Mouse (Mus musculus) CH12.LX (cell line): ENCODE results near the gene Macrod2. TPM values are rescaled to one million over a fixed set of nuclear protein-coding genes. Genes with fewer than 3 reads are reported as not detected.

Experiments
- DNase-seq: peaks from one replicate; pipeline ENCODE4 v3.0.0-alpha.2; 2013; ENCODE audit errors: extremely low read depth
- H3K27ac ChIP-seq: 2 replicates; pipeline ENCODE4 v1.5.1; 2012; ENCODE audit warnings: low read depth, mild to moderate bottlenecking, control low read depth, moderate library complexity; ENCODE audit not compliant: insufficient read depth
- H3K27me3 ChIP-seq: replicated peaks from 2 replicates; pipeline ENCODE3; 2012; ENCODE audit warnings: inconsistent platforms
- H3K36me3 ChIP-seq, 2 experiments: replicated peaks in 1 of 2; 2 replicates each; pipeline versions ENCODE3 to v1.6.1; 2012; ENCODE audit warnings: inconsistent platforms in 1 of 2, low read length in 1 of 2, mild to moderate bottlenecking in 1 of 2, mixed read lengths in 1 of 2, moderate library complexity in 1 of 2; ENCODE audit not compliant: control insufficient read depth in 1 of 2, insufficient read depth in 1 of 2
- H3K4me1 ChIP-seq, 2 experiments: 2 replicates each; pipeline ENCODE4 v1.6.1; 2012; ENCODE audit warnings: inconsistent platforms in 1 of 2, moderate library complexity in 1 of 2; ENCODE audit not compliant: insufficient read depth in 2 of 2, control insufficient read depth in 1 of 2
- H3K4me2 ChIP-seq: 2 replicates; pipeline ENCODE4 v1.6.1; 2012; ENCODE audit warnings: low read depth, mild to moderate bottlenecking, control low read depth; ENCODE audit not compliant: poor library complexity, insufficient read depth, severe bottlenecking
- H3K4me3 ChIP-seq, 3 experiments: fragments of 150-350 bp in 1 of 3; sonication (generic) in 1 of 3; replicated peaks in 1 of 3; 2 replicates each; pipeline versions ENCODE3 to v1.5.1; 2011 to 2012; ENCODE audit warnings: low read depth in 2 of 3, low read length in 2 of 3, mild to moderate bottlenecking in 2 of 3, moderate library complexity in 2 of 3, control low read depth in 1 of 3, improper control_type of control experiment in 1 of 3, inconsistent platforms in 1 of 3, mixed read lengths in 1 of 3; ENCODE audit not compliant: poor library complexity in 1 of 3
- H3K79me2 ChIP-seq: replicated peaks from 2 replicates; pipeline ENCODE4 v1.6.1; 2012; ENCODE audit warnings: mild to moderate bottlenecking, moderate library complexity; ENCODE audit not compliant: control insufficient read depth, poor library complexity, insufficient read depth, severe bottlenecking; ENCODE audit errors: extremely low read depth
- H3K9ac ChIP-seq: 2 replicates; pipeline ENCODE4 v1.6.1; 2012; ENCODE audit warnings: low read depth, mild to moderate bottlenecking, control low read depth, moderate library complexity; ENCODE audit not compliant: insufficient read depth
- H3K9me3 ChIP-seq: replicated peaks from 2 replicates; pipeline ENCODE3; 2012; ENCODE audit warnings: low read length, inconsistent platforms, mixed read lengths
- BHLHE40 ChIP-seq: IDR thresholded peaks from 2 replicates; pipeline ENCODE4 v1.6.1; 2011; ENCODE audit warnings: mild to moderate bottlenecking, low read depth, low read length, improper control_type of control experiment
- CHD2 ChIP-seq: IDR thresholded peaks from 2 replicates; pipeline ENCODE4 v1.6.1; 2011; ENCODE audit warnings: low read length, improper control_type of control experiment
- CTCF ChIP-seq, 2 experiments: IDR thresholded peaks in 1 of 2; conservative IDR thresholded peaks in 1 of 2; 2 replicates each; pipeline ENCODE4 v1.5.1; 2011 to 2012; ENCODE audit warnings: low read depth in 2 of 2, low read length in 2 of 2, improper control_type of control experiment in 1 of 2, inconsistent platforms in 1 of 2, mild to moderate bottlenecking in 1 of 2, moderate library complexity in 1 of 2
- ELF1 ChIP-seq: IDR thresholded peaks from 2 replicates; pipeline ENCODE4 v1.6.1; 2014; ENCODE audit warnings: low read depth, mild to moderate bottlenecking, inconsistent platforms, low read length, improper control_type of control experiment
- EP300 ChIP-seq: IDR thresholded peaks from 2 replicates; pipeline ENCODE4 v1.6.1; 2011; ENCODE audit warnings: low read length, improper control_type of control experiment
- HCFC1 ChIP-seq: IDR thresholded peaks from 2 replicates; pipeline ENCODE4 v1.6.1; 2012; ENCODE audit warnings: low read depth, mild to moderate bottlenecking, inconsistent platforms, low read length, improper control_type of control experiment
- JUN ChIP-seq: IDR thresholded peaks from 2 replicates; pipeline ENCODE4 v1.6.1; 2011; ENCODE audit warnings: low read depth, mild to moderate bottlenecking, low read length, improper control_type of control experiment, moderate library complexity; ENCODE audit not compliant: insufficient read depth
- MAZ ChIP-seq: IDR thresholded peaks from 2 replicates; pipeline ENCODE4 v1.6.1; 2012; ENCODE audit warnings: low read depth, mild to moderate bottlenecking, inconsistent platforms, low read length, improper control_type of control experiment, moderate library complexity
- MXI1 ChIP-seq: IDR thresholded peaks from 2 replicates; pipeline ENCODE4 v1.6.1; 2011; ENCODE audit warnings: mild to moderate bottlenecking, low read depth, low read length, improper control_type of control experiment
- MYC ChIP-seq: IDR thresholded peaks from 2 replicates; pipeline ENCODE4 v1.6.1; 2011; ENCODE audit warnings: low read depth, mild to moderate bottlenecking, improper control_type of control experiment, low read length
- NELFE ChIP-seq: IDR thresholded peaks from 2 replicates; pipeline ENCODE4 v1.6.1; 2011; ENCODE audit warnings: low read depth, low read length, improper control_type of control experiment
- PAX5 ChIP-seq: IDR thresholded peaks from 2 replicates; pipeline ENCODE4 v1.6.1; 2012; ENCODE audit warnings: low read length, inconsistent platforms, mixed read lengths
- POLR2AphosphoS2 ChIP-seq: IDR thresholded peaks from 2 replicates; pipeline ENCODE4 v1.6.1; 2011; ENCODE audit warnings: low read depth, low read length, improper control_type of control experiment
- RAD21 ChIP-seq: IDR thresholded peaks from 2 replicates; pipeline ENCODE4 v1.6.1; 2011; ENCODE audit warnings: low read depth, mild to moderate bottlenecking, low read length, improper control_type of control experiment, moderate library complexity
- RCOR1 ChIP-seq: conservative IDR thresholded peaks from 2 replicates; pipeline ENCODE4 v1.6.1; 2012; ENCODE audit warnings: low read depth, mild to moderate bottlenecking, inconsistent platforms, low read length, improper control_type of control experiment
- SIN3A ChIP-seq: IDR thresholded peaks from 2 replicates; pipeline ENCODE4 v1.6.1; 2012; ENCODE audit warnings: low read length, improper control_type of control experiment, inconsistent platforms
- SMC3 ChIP-seq: IDR thresholded peaks from 2 replicates; pipeline ENCODE4 v1.6.1; 2011; ENCODE audit warnings: low read depth, low read length, improper control_type of control experiment
- UBTF ChIP-seq: IDR thresholded peaks from 2 replicates; pipeline ENCODE4 v1.6.1; 2012; ENCODE audit warnings: low read depth, mild to moderate bottlenecking, inconsistent platforms, low read length, improper control_type of control experiment, moderate library complexity
- USF1 ChIP-seq: IDR thresholded peaks from 2 replicates; pipeline ENCODE4 v1.6.1; 2014; ENCODE audit warnings: low read depth, mild to moderate bottlenecking, inconsistent platforms, low read length, improper control_type of control experiment
- USF2 ChIP-seq: conservative IDR thresholded peaks from 2 replicates; pipeline ENCODE4 v1.6.1; 2011; ENCODE audit warnings: low read depth, low read length, improper control_type of control experiment
- ZMIZ1 ChIP-seq: IDR thresholded peaks from 2 replicates; pipeline ENCODE4 v1.6.1; 2012; ENCODE audit warnings: low read depth, mild to moderate bottlenecking, inconsistent platforms, low read length, improper control_type of control experiment
- ZNF384 ChIP-seq: IDR thresholded peaks from 2 replicates; pipeline ENCODE4 v1.6.1; 2012; ENCODE audit warnings: low read depth, low read length, improper control_type of control experiment, inconsistent platforms
- dilution Hi-C: fragments of 300-500 bp; cut with MboI; formaldehyde crosslinking; loops from 2 replicates; pipeline ENCODE4 v1.14.3; 2020; ENCODE audit warnings: low sequenced_read_pairs; ENCODE audit not compliant: extremely low pct_unique_long_range_greater_than_20kb, extremely low pct_ligation_motif_present
- in situ Hi-C: fragments of 300-500 bp; cut with MboI; formaldehyde crosslinking; loops from 3 replicates; pipeline ENCODE4 v1.14.3; 2019; ENCODE audit warnings: low sequenced_read_pairs, low pct_ligation_motif_present, low pct_unique_long_range_greater_than_20kb, mixed read lengths
- polyA plus RNA-seq: library from polyadenylated mRNA; unstranded; fragments of >175 nt; gene quantifications from 2 replicates; pipeline ENCODE4 v1.2.1, GENCODE M21; 2012; ENCODE audit warnings: low read depth; ENCODE audit not compliant: insufficient read length
- total RNA-seq, 2 experiments: library from RNA; depleted of rRNA; stranded (reverse); fragments of 300-350 nt in 1 of 2; fragments of >200 nt in 1 of 2; gene quantifications; 2 replicates each; pipeline ENCODE4 v1.2.3; 2012 to 2014

Macrod2 gene
- total and polyA plus RNA-seq, 3 experiments: not detected

- Histone ChIP-seq H3K79me2 (no peaks in the 10 kb centered on the region), H3K9me3 (peaks cover 4% of the 10 kb centered on the region), H3K9ac (no peak overlapping the region), H3K4me2 (no peak overlapping the region), H3K4me1 (no peaks in the 10 kb centered on the region), H3K27me3 (no peaks in the 10 kb centered on the region), H3K27ac (no peak overlapping the region), H3K4me3 (no peak overlapping the region), H3K36me3 (no peaks in the 10 kb centered on the region)
- dilution Hi-C loops: no loop called here
- no peak for DNase-seq
- TF ChIP-seq RCOR1: no peak
- TF ChIP-seq EP300: no peak
- no peak for TF ChIP-seq UBTF
- no peak for TF ChIP-seq SMC3
- TF ChIP-seq MXI1: no peak
- TF ChIP-seq USF1: no peak
- TF ChIP-seq RAD21: no peak
- no peak for TF ChIP-seq BHLHE40
- no peak for TF ChIP-seq MYC
- TF ChIP-seq ELF1: no peak
- TF ChIP-seq POLR2AphosphoS2: no peak
- in situ Hi-C loops: no loop called here
These were observed 2005.7 kb downstream of the Macrod2 start for GRCm38 (mm10) chr2:142400781-142401180.

DNA sequence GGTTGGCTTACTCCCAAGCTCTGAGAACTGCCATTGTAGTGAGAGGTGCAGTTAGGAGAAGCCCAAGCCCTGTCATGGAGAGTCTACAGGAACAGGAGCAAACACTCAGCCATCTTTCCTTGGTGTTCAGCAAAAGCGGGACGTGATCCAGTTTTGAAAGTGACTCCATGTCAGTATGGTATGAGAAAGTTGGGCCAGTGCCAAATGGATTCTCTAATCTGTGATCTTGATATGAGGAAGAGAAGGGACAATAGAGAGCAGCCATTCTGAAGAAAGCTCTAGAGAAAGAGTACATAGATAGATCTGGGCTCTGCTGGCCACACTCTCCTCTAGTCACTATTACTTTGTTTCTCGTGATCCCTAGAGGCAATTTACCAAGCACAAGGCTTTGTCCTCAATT lies 2006.2 kb downstream of the Macrod2 start:
- H3K4me2 ChIP-seq: no peak overlapping the region
- H3K9ac ChIP-seq: no peak overlapping the region
- no peaks in the 10 kb centered on the region for H3K4me1 ChIP-seq
- DNase-seq: no peak
- peaks cover 4% of the 10 kb centered on the region for H3K9me3 ChIP-seq
- no peak for TF ChIP-seq MAZ
- TF ChIP-seq SIN3A: no peak
- TF ChIP-seq ZMIZ1: no peak
- TF ChIP-seq ZNF384: no peak
- TF ChIP-seq PAX5: no peak
- TF ChIP-seq USF2: no peak
- TF ChIP-seq CTCF (conservative IDR thresholded peaks at IDR 0.05 in 1 of 2, IDR thresholded peaks at IDR 0.05 in 1 of 2; ENCODE audit: low read depth in 2 of 2, low read length in 2 of 2): no peak
- no peak for TF ChIP-seq MYC
- no peak for TF ChIP-seq USF1
- TF ChIP-seq NELFE: no peak
- no peak for TF ChIP-seq BHLHE40
- TF ChIP-seq ELF1: no peak
- no peak for TF ChIP-seq JUN
- no peak for TF ChIP-seq HCFC1
- no peak for TF ChIP-seq CHD2
- H3K27ac ChIP-seq: no peak overlapping the region
- H3K27me3 ChIP-seq: no peaks in the 10 kb centered on the region
- no peaks in the 10 kb centered on the region for H3K36me3 ChIP-seq
- no peak overlapping the region for H3K4me3 ChIP-seq
- dilution Hi-C loops: no loop called here
- in situ Hi-C loops: no loop called here
- H3K79me2 ChIP-seq: no peaks in the 10 kb centered on the region
